Mouse (Mus musculus) retina, postnatal 1 day (tissue): ENCODE measurements around the gene Pip5k1a.
A peak's percentile ranks its signal among the peaks of the same experiment; 100 is the strongest.
"Not testable (repeated sequence)": the region's sequence is repeated elsewhere in the genome, so short reads cannot be mapped to it uniquely, and the experiment has no call there.

Experiments used
- DNase-seq: peaks from one replicate; pipeline ENCODE4 v3.0.0-alpha.2; 2012

Pip5k1a gene

DNA sequence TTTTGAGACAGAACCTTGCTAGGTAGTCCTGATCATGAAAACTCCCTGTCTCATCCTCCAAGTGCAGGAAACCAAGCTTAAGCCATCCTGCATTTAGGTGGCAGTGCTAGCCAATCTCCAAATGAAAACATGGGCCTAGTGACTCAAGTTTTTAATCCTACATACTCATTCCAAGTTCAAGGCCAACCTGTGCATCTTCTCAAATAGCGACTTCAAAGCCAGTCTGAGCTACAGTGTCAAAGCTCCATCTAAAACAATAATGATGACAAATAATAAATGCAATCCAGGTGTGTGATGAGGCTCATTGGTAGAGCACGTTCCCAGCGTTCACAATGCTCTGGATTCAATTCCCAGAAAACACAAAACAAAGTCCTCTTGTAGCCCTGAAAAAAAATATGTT lies 65.1 kb downstream of the Pip5k1a start:
- DNase-seq: no peak

- no peak for DNase-seq
These were observed 76.8 kb downstream of the Pip5k1a start for GRCm38 (mm10) chr3:95029953-95030352.

DNA sequence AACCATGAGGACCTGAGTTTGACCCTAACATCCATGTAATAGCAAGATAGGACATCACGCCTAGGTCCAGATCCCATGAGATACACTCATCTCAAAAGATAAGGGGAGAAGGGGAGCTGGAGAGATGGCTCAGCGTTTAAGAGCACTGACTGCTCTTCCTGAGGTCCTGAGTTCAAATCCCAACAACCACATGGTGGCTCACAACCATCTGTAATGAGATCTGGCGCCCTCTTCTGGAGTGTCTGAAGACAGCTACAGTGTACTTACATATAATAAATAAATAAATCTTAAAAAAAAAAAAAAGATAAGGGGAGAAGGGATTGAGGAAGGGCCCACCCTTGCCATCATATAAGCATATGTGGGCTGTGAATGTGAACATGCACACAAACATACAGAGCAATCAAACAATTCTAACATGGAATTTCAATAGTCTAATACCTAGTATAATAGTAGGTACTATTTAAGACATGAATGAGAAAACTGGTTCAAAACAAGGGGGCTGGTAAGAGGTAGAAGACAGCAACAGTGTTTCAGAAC lies 77.4 kb downstream of the Pip5k1a start:
- not testable (repeated sequence) for DNase-seq

DNA sequence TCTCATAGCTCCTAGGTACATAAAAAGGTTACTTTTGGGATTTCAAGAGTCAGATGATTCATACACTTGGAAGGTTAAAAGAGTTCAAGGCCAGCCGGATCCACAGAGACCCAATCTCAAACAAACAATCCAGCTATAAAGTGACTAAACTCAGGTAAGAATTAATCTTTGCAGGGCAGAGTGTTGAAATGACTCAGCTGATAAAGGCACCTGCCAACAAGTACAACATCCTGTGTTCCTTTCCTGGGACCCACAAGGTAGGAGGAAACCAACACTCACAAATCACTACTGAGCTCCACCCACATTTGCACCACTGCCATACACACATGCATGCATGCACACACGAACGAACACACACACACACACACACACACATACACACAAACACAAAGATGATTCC lies 78.1 kb downstream of the Pip5k1a start:
- DNase-seq: no peak

- peak; percentile 53 for DNase-seq
These were observed 79.0 kb downstream of the Pip5k1a start for GRCm38 (mm10) chr3:95027701-95028100.

- no peak for DNase-seq
These were observed 79.6 kb downstream of the Pip5k1a start for GRCm38 (mm10) chr3:95027057-95027645.

DNA sequence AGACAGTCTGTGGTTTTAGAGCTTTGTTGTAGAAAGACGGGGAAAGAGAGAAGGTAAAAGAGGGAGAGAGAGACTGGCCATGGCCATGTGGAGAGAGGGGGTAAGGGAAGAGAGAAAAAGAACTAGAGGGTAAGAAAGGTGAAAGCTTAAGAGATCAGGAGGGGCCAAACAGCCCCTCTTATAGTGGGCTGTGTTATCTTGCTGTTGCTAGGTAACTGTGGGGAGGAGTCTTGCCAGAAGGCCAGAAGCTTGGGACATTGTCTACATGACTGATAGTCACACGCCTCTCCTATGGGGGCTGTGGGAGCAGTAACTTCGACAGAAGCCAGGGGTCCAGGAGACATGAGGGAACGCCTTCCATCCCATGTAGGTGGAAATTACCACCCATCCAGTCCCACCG lies 81.5 kb downstream of the Pip5k1a start:
- DNase-seq: no peak

GRCm38 (mm10) chr3:95024551-95024950 lies 82.2 kb downstream of the Pip5k1a start:
- DNase-seq: peak; percentile 16

- not testable (repeated sequence) for DNase-seq
These were observed 85.8 kb downstream of the Pip5k1a start for GRCm38 (mm10) chr3:95020956-95021355.

DNA sequence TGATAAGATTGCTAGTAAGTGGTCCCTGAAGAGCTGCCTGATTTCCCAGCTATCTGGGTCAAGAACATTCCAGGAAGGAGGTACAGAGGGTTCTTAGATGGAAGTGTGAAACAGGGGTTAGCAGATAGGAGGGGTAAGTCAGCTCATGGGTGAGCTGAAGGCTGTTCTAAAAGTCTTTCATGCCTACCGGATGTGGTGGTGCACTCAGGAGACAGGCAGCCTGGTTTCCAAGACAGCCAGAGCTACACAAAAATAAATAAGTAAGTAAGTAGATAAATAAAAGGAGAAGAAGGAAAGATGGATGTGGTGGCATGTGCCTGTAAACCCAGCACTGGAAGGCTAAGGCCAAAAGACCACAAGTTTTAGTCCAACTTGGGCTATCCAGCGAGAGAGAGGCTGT lies 88.0 kb downstream of the Pip5k1a start:
- no peak for DNase-seq

GRCm38 (mm10) chr3:95016532-95017056 lies 90.1 kb downstream of the Pip5k1a start:
- no peak for DNase-seq

- peak; percentile 94 for DNase-seq
These were observed 90.7 kb downstream of the Pip5k1a start for GRCm38 (mm10) chr3:95015891-95016531.

DNA sequence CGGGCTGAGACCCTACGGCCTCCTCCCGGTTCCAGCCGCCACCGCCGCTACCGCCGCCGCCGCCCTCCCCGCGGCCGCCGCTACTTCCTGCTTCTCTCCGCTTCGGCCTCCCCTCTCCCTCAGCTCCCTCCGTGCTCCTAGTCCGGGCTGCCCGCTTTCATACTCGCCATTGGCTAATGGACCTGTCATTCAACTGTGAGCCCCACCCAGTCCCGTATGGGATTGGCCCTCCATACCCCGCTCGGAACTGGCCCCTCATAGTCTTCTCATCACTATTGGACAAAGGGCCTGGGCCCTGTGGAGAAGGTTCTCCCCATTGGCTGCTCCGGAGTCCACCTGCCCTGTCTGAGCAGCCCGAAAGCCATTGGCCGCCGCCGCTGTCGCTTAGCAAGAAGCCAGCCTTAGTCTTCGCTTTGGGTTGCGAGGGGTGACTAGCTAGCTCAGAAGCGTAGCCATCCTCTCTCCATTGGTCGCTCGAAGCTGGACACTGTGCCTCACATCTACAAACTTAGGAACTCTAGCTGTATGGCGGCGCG lies 91.3 kb downstream of the Pip5k1a start, which contains the start of gene Zfp687:
Zfp687 (minus strand) TSS at position 112 of the 536 bp plus-strand sequence.
- peak; percentile 100 for DNase-seq

DNA sequence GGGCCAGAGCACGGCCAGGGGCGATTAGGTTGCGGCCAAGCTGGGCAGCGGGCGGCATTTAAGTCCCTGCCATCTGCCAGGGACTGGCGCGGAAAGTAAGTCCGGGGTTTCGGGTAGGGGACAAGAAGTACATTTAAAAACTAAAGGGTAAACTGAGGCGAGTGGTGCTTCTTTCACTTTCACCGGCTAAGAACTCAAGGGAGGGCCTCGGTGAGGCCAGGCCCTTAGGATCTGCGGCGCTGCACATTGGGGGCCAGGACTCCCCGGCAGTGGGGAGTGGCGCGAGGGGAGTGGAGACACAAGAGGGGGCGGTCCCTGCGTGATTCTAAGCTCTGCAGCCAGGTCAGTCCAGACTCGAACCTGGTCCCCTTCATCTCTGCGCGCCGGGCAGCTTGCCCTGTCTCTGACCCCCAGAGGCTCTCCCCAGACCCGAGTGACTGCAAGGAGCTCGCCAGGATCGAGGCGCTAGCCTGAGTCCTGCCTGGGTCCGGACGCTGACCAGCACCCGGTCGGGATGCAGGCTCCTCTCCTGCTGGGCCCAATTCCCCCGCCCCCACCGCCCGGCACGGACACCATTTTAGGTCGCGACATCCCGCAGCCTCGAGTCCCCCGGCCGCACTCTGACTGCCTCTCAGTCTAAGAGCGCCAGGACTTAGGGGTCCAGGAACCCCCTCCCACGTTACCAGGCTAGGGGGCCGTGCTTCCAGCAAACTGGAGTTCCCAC lies 92.1 kb downstream of the Pip5k1a start:
- DNase-seq: peak; percentile 64

DNA sequence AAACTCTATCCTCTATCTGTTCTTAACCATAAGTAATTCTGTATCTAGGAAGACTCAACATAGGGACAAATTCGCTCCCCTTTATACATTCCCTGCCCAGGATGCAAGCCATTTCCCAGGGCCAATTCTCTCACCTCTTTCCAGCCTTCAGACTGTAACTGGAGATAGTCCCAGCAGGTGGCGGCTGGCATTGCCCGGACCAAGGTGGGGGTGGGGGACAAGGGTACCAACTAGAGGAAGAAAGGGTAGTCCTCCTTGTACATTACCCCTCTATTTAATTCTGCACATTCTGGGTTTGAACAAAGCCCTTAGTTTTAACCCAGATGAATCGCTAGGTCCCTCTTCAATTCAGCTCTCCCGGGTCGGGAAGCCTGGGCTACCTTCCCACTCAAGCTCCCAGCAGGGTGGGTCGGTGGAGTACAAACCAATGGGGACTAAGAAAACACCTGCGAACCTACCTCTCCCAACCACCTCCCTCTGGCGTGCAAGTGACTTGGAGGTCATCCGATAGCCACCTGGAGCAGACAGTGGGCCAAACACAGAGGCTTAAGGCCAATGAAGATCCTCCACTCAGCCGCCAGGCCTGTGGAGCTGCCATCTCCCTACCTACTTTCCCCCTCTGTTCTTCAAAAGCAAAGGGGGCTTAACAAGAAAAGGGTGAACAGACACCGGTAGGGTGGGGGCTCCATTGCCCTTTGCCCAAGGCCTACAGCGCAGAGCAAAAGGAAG lies 92.9 kb downstream of the Pip5k1a start:
- DNase-seq: peak; percentile 10

GRCm38 (mm10) chr3:95012982-95013381 lies 93.7 kb downstream of the Pip5k1a start:
- no peak for DNase-seq

DNA sequence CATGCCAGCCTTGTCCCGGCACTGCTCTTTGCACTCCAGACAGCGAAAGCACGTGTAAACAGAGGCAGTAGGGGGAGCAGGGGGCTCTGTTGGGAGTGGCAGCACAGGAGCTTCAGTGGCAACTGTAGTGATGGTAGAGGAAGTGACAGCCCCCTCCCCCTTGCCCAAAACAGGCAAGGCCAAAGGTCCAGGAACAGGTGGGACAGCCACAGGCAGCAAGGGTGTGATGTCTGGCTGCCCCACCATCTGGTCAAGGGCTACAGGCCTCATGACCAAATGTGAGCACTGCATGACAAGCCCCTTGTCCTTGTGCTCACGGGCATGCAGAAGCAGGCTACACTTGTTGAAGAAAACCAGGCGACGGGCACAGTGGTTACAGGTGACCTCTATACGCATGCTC lies 96.3 kb downstream of the Pip5k1a start:
- no peak for DNase-seq
